Mouse (Mus musculus) bone marrow macrophage, adult 2 months (primary cell): Measurements from ENCODE around the gene Slc31a2.

Source experiments
- CTCF ChIP-seq: IDR thresholded peaks from 2 replicates; pipeline ENCODE4 v1.5.1; 2012; ENCODE audit warnings: low read depth, mild to moderate bottlenecking, low read length, moderate library complexity
- POLR2A ChIP-seq: IDR thresholded peaks from 2 replicates; pipeline ENCODE4 v1.6.1; 2012; ENCODE audit warnings: mild to moderate bottlenecking, low read depth, low read length, borderline replicate concordance

DNA sequence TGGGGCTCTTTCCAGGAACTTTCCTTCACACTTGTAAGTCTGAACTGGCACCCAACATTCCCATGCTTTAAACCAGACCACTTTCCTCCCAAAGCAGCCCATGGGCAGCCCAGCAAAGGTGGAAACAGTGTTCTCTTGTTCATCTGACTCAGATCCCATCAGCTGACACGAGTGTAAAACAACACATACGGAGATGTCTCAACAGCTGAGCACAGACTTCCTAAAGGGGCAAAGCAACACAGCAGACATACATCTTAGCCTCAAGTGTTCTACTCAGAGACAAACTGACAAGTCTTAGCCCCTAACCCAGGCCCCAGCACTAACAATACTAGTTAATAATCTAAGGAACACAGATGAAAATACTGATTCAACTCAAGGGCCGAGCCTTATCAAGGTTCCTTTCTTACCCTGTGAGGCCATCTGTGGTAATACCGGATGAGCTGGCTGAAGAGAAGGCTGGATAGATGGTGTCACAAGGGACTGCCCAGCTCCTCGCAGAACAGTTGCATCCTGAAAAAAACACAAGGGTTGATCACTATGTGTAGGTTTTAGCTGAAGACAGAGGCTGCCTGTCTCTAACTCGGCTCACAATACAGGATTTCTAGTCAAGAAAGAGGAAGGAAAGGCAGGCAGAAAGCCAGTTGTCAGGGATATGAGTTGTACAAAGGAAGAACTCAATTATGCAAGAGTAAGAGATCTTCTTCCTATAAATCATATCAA, 66.7 kb downstream of the Slc31a2 start:
- TF ChIP-seq POLR2A (no peak), CTCF (no peak)
